Comparison of ENCODE assay signal across 9 mouse cellular contexts in the genomic region with DNA sequence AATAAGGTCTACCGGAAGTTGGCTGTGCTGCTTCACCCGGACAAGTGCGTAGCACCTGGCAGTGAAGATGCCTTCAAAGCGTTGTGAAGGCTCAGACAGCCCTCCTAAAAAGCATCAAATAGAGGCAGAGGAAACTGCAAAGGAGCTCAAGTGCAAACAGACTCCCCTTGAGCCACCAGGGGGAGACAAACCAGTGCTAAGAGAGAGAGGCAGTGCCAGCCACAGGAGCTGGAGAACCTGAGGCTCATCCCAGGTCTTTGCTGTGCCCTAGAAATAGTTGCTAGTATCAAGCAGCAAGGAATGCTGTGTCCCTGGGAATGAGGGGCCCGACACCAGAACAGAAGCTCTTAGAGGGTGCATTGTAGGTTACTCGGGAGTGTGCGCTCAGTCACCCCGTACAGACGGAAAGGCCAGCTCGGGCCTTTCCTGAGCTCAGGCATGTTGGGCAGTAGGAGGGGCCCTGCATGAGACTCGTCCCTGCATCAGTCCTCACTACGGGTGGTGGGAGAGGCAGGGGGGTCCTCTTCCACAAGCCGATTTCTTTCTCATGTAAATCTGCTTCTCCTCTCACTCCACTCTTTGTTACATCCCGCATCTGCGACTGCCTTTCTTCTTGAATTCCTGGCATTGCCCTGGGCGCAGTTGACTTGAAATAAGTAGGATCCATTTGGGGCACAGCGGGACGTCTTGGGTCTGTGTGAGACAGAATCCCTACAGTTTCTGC. TPM values are rescaled to one million over a fixed set of nuclear protein-coding genes. Genes with fewer than 3 reads are reported as not detected.
DNase-seq lines count a peak whose midpoint lies in the region; ATAC-seq and TF ChIP-seq lines count a peak whose summit lies in the region.
"Had no signal": no experiment of that assay in that cellular context is flagged by ENCODE, and none has a peak within 500 bp of the region (broad histone marks: within the 10 kb centered on the region; RNA-seq: fewer than 3 reads in every experiment).

No protein-coding gene starts in this region.

- no peaks in the 10 kb centered on the region for H3K36me3 ChIP-seq in embryonic facial prominence, embryonic 15.5 days
- H3K36me3 ChIP-seq in heart, embryonic 15.5 days, result no peaks in the 10 kb centered on the region
- no peaks in the 10 kb centered on the region for H3K36me3 ChIP-seq in liver, embryonic 12.5 days
- H3K36me3 ChIP-seq in neural tube, embryonic 13.5 days, result no peaks in the 10 kb centered on the region
- no peaks in the 10 kb centered on the region for H3K36me3 ChIP-seq in stomach, postnatal 0 days (ENCODE audit: control insufficient read depth, insufficient read depth, low read length)

- no peak overlapping the region for H3K9ac ChIP-seq in embryonic facial prominence, embryonic 15.5 days
- H3K9ac ChIP-seq in heart, embryonic 15.5 days, result 0 out of 2 replicates have a peak overlapping the region, but pooled peaks have one; percentile 40
- H3K9ac ChIP-seq in liver, embryonic 12.5 days, result no peak overlapping the region
- peak overlapping the region; percentile 64 for H3K9ac ChIP-seq in neural tube, embryonic 13.5 days
- 0 out of 2 replicates have a peak overlapping the region, but pooled peaks have one; percentile 35 for H3K9ac ChIP-seq in stomach, postnatal 0 days (ENCODE audit: low read length)

- WGBS in embryonic facial prominence, embryonic 15.5 days, result 19% methylated on average over 18 of the region's 18 CpGs
- WGBS in heart, embryonic 15.5 days, result 21% methylated on average over 18 of the region's 18 CpGs
- 31% methylated on average over 18 of the region's 18 CpGs for WGBS in liver, embryonic 12.5 days (ENCODE audit: insufficient replicate concordance)
- WGBS in neural tube, embryonic 13.5 days, result 14% methylated on average over 18 of the region's 18 CpGs
- WGBS in stomach, postnatal 0 days, result 32% methylated on average over 18 of the region's 18 CpGs

- no peak overlapping the region for H3K27ac ChIP-seq in bone marrow macrophage, adult 2 months (ENCODE audit: insufficient read depth, low read depth, low read length)
- H3K27ac ChIP-seq in embryonic facial prominence, embryonic 15.5 days (replicated peaks), result no peak overlapping the region
- H3K27ac ChIP-seq in heart, embryonic 15.5 days, result no peak overlapping the region
- H3K27ac ChIP-seq in liver, embryonic 12.5 days, result no peak overlapping the region
- H3K27ac ChIP-seq in neural tube, embryonic 13.5 days (replicated peaks), result no peak overlapping the region
- H3K27ac ChIP-seq in stomach, postnatal 0 days (replicated peaks), result no peak overlapping the region

- no peak for TF ChIP-seq POLR2A in bone marrow macrophage, adult 2 months (IDR thresholded peaks at IDR 0.05; ENCODE audit: borderline replicate concordance, low read depth, low read length)

- TF ChIP-seq EP300 in stomach, postnatal 0 days (optimal IDR thresholded peaks at IDR 0.05), result no peak

- no peaks in the 10 kb centered on the region for H3K4me1 ChIP-seq in bone marrow macrophage, adult 2 months (ENCODE audit: control insufficient read depth, insufficient read depth, low read length)
- 0 out of 2 replicates have a peak, but pooled peaks cover 8% of the 10 kb centered on the region for H3K4me1 ChIP-seq in embryonic facial prominence, embryonic 15.5 days
- no peaks in the 10 kb centered on the region for H3K4me1 ChIP-seq in heart, embryonic 15.5 days (replicated peaks)
- H3K4me1 ChIP-seq in liver, embryonic 12.5 days, result no peaks in the 10 kb centered on the region
- peaks cover 12% of the 10 kb centered on the region for H3K4me1 ChIP-seq in neural tube, embryonic 13.5 days (replicated peaks)
- H3K4me1 ChIP-seq in stomach, postnatal 0 days (replicated peaks; ENCODE audit: control insufficient read depth, insufficient read depth), result no peaks in the 10 kb centered on the region

- DNase-seq in CD4-positive helper T cell, adult 2 months (ENCODE audit: low read depth, low spot score), result peak; percentile 68
- DNase-seq in kidney, postnatal 14 days, result peak; percentile 64
- peak; percentile 76 for DNase-seq in stomach, postnatal 0 days (ENCODE audit: low spot score)

- 0 out of 2 replicates have a peak, but pooled peaks have one; percentile 45 for ATAC-seq in embryonic facial prominence, embryonic 15.5 days (ENCODE audit: insufficient number of reproducible peaks, low FRiP score, low TSS enrichment, low read depth)
- ATAC-seq in heart, embryonic 15.5 days (replicated peaks; ENCODE audit: insufficient number of reproducible peaks, insufficient read depth, low FRiP score, low read depth), result no peak
- ATAC-seq in liver, embryonic 12.5 days, result no peak
- ATAC-seq in neural tube, embryonic 13.5 days (ENCODE audit: low read depth), result peak; percentile 89
- peak; percentile 59; the same call in 1 of the 2 replicates for ATAC-seq in stomach, postnatal 0 days (ENCODE audit: low FRiP score, low TSS enrichment)

- H3K27me3 ChIP-seq in embryonic facial prominence, embryonic 15.5 days, result no peaks in the 10 kb centered on the region
- H3K27me3 ChIP-seq in heart, embryonic 15.5 days, result no peaks in the 10 kb centered on the region
- peaks cover 10% of the 10 kb centered on the region; the same call in 1 of the 2 replicates for H3K27me3 ChIP-seq in liver, embryonic 12.5 days (replicated peaks)
- H3K27me3 ChIP-seq in neural tube, embryonic 13.5 days, result no peaks in the 10 kb centered on the region
- no peaks in the 10 kb centered on the region for H3K27me3 ChIP-seq in stomach, postnatal 0 days (ENCODE audit: control insufficient read depth, insufficient read depth, low read length)

- H3K4me3 ChIP-seq in bone marrow macrophage, adult 2 months (ENCODE audit: insufficient read depth, low read length), result no peak overlapping the region
- H3K4me3 ChIP-seq in embryonic facial prominence, embryonic 15.5 days (replicated peaks), result peak overlapping the region; percentile 34
- H3K4me3 ChIP-seq in heart, embryonic 15.5 days, result peak overlapping the region; percentile 43
- no peak overlapping the region for H3K4me3 ChIP-seq in liver, embryonic 12.5 days
- H3K4me3 ChIP-seq in neural tube, embryonic 13.5 days, result peak overlapping the region; percentile 31
- H3K4me3 ChIP-seq in stomach, postnatal 0 days (ENCODE audit: low read depth, low read length), result no peak overlapping the region
- H3K4me3 ChIP-seq: erythroblast, embryonic 14.5 days had no signal

- TF ChIP-seq CTCF in bone marrow macrophage, adult 2 months (IDR thresholded peaks at IDR 0.05; ENCODE audit: low read depth, low read length), result peak; percentile 69
- peak; percentile 92 for TF ChIP-seq CTCF in stomach, postnatal 0 days (IDR thresholded peaks at IDR 0.05; ENCODE audit: low read depth)

- peak overlapping the region; percentile 51 for H3K4me2 ChIP-seq in embryonic facial prominence, embryonic 15.5 days (replicated peaks)
- peak overlapping the region; percentile 72 for H3K4me2 ChIP-seq in heart, embryonic 15.5 days
- peak overlapping the region; percentile 36 for H3K4me2 ChIP-seq in liver, embryonic 12.5 days
- H3K4me2 ChIP-seq in neural tube, embryonic 13.5 days, result peak overlapping the region; percentile 63
- peak overlapping the region; percentile 29; the same call in 1 of the 2 replicates for H3K4me2 ChIP-seq in stomach, postnatal 0 days (replicated peaks; ENCODE audit: low read depth)

- H3K9me3 ChIP-seq in embryonic facial prominence, embryonic 15.5 days (replicated peaks), result no peaks in the 10 kb centered on the region
- H3K9me3 ChIP-seq in heart, embryonic 15.5 days (replicated peaks), result no peaks in the 10 kb centered on the region
- H3K9me3 ChIP-seq in liver, embryonic 12.5 days (replicated peaks), result no peaks in the 10 kb centered on the region
- no peaks in the 10 kb centered on the region for H3K9me3 ChIP-seq in neural tube, embryonic 13.5 days
- H3K9me3 ChIP-seq in stomach, postnatal 0 days (ENCODE audit: control insufficient read depth, low read length), result no peaks in the 10 kb centered on the region

RNA-seq across cellular contexts. Expression of a gene that starts 34.3 kb away (rescaled TPM):
- 57.1 and 58.7 TPM in 2 replicates for polyA plus RNA-seq in bone marrow macrophage, adult 2 months (2012; ENCODE audit: insufficient read depth, insufficient read length, missing spikeins)
- polyA plus RNA-seq in embryonic facial prominence, embryonic 15.5 days (2015; fragmentation: Nextera tagmentation; extraction: Ambion mirVana), result 52.1 and 56.5 TPM in 2 replicates
- polyA plus RNA-seq in heart, embryonic 15.5 days (2015; fragmentation: Nextera tagmentation; extraction: Ambion mirVana), result 43.9 and 45.1 TPM in 2 replicates
- polyA plus RNA-seq in liver, embryonic 12.5 days (2016; fragmentation: Nextera tagmentation; extraction: Ambion mirVana), result 43.7 and 44.9 TPM in 2 replicates
- 69.2 and 70.2 TPM in 2 replicates for polyA plus RNA-seq in neural tube, embryonic 13.5 days (2015; fragmentation: Nextera tagmentation; extraction: Ambion mirVana)
- 34.5 and 34.8 TPM in 2 replicates for polyA plus RNA-seq in stomach, postnatal 0 days (2015; fragmentation: Nextera tagmentation; extraction: Ambion mirVana)

Comparison
In these comparisons a context has a peak if more than half of its experiments do, and no peak if none do; other contexts are left out.
1. H3K4me3 ChIP-seq: peak in embryonic facial prominence, embryonic 15.5 days (single experiment), heart, embryonic 15.5 days (single experiment) and neural tube, embryonic 13.5 days (single experiment); none in bone marrow macrophage, adult 2 months (single experiment), liver, embryonic 12.5 days (single experiment) and stomach, postnatal 0 days (single experiment).
2. ATAC-seq: peak in embryonic facial prominence, embryonic 15.5 days (single experiment), neural tube, embryonic 13.5 days (single experiment) and stomach, postnatal 0 days (single experiment); none in heart, embryonic 15.5 days (single experiment) and liver, embryonic 12.5 days (single experiment).
3. H3K9ac ChIP-seq: peak in heart, embryonic 15.5 days (single experiment), neural tube, embryonic 13.5 days (single experiment) and stomach, postnatal 0 days (single experiment); none in embryonic facial prominence, embryonic 15.5 days (single experiment) and liver, embryonic 12.5 days (single experiment).
4. Peak in every context shown above with its lines, with median percentiles within 50 percentile points of each other: DNase-seq and H3K4me2 ChIP-seq.